Mouse (Mus musculus): ENCODE measurements around the gene Rsl1d1. TPM values are rescaled to one million over a fixed set of nuclear protein-coding genes. Genes with fewer than 3 reads are reported as not detected.

Rsl1d1 gene
- total and polyA plus RNA-seq, 3 experiments = 177 to 697 (median 495) TPM

DNA sequence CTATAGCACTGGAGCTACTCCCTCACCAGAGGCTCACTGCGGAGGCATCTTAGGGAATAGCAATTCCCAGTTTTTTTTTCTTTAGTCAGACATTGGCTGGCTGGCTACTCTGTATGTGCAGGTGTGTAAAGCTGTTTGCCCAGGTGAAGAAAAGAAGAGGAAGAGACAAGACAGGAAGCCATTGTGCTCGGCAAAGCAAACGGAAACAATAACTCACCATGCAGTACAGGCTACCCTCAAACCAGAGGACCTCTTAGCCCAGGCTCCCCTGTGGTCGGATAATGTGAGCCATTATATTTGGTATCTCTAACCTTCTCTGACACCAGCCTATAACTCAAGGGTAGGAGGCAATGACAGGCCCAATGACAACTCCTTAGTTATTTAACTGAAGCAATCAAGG lies 6.1 kb downstream of the Rsl1d1 start:
- Histone ChIP-seq H3K4me1 (ENCODE audit: control insufficient read depth in 1 of 2, insufficient read depth in 2 of 2) (peaks cover 3 to 49% of the 10 kb centered on the region in 2 experiments), H3K9ac (ENCODE audit: insufficient read depth, low read depth) (no peak overlapping the region), H3K36me3 (replicated peaks in 1 of 2; ENCODE audit: control insufficient read depth in 1 of 2, insufficient read depth in 1 of 2, low read length in 1 of 2) (peaks cover 79 to 96% of the 10 kb centered on the region in 2 experiments), H3K4me3 (replicated peaks in 1 of 3; ENCODE audit: low read depth in 2 of 3, low read length in 2 of 3, poor library complexity in 1 of 3) (no peak overlapping the region), H3K4me2 (ENCODE audit: insufficient read depth, low read depth, poor library complexity, severe bottlenecking) (no peak overlapping the region), H3K27ac (ENCODE audit: insufficient read depth, low read depth) (no peak overlapping the region), H3K9me3 (replicated peaks; ENCODE audit: low read length) (no peaks in the 10 kb centered on the region), H3K27me3 (replicated peaks) (no peaks in the 10 kb centered on the region), H3K79me2 (replicated peaks; ENCODE audit: control insufficient read depth, extremely low read depth, insufficient read depth, poor library complexity, severe bottlenecking) (peaks cover 41% of the 10 kb centered on the region)
- TF ChIP-seq UBTF (IDR thresholded peaks at IDR 0.05; ENCODE audit: low read depth, low read length) (no peak), JUND (conservative IDR thresholded peaks at IDR 0.05; ENCODE audit: low read depth, low read length) (no peak), POLR2AphosphoS2 (IDR thresholded peaks at IDR 0.05; ENCODE audit: low read depth, low read length) (no peak), HCFC1 (IDR thresholded peaks at IDR 0.05; ENCODE audit: low read depth, low read length) (no peak), USF1 (IDR thresholded peaks at IDR 0.05; ENCODE audit: low read depth, low read length) (no peak), MYC (IDR thresholded peaks at IDR 0.05; ENCODE audit: low read depth, low read length) (no peak), ZNF384 (IDR thresholded peaks at IDR 0.05; ENCODE audit: low read depth, low read length) (no peak), SMC3 (IDR thresholded peaks at IDR 0.05; ENCODE audit: low read depth, low read length) (no peak), RAD21 (IDR thresholded peaks at IDR 0.05; ENCODE audit: low read depth, low read length) (no peak), CTCF (conservative IDR thresholded peaks at IDR 0.05 in 1 of 2, IDR thresholded peaks at IDR 0.05 in 1 of 2; ENCODE audit: low read depth in 2 of 2, low read length in 2 of 2) (no peak), MAZ (IDR thresholded peaks at IDR 0.05; ENCODE audit: low read depth, low read length) (no peak), IRF4 (IDR thresholded peaks at IDR 0.05; ENCODE audit: low read depth, low read length) (no peak)
- in situ Hi-C loops (cut with MboI; ENCODE audit: low pct_ligation_motif_present, low pct_unique_long_range_greater_than_20kb, low sequenced_read_pairs) (no loop called here), dilution Hi-C loops (cut with MboI; ENCODE audit: extremely low pct_ligation_motif_present, extremely low pct_unique_long_range_greater_than_20kb, low sequenced_read_pairs) (no loop called here)
- DNase-seq (ENCODE audit: extremely low read depth) = no peak

DNA sequence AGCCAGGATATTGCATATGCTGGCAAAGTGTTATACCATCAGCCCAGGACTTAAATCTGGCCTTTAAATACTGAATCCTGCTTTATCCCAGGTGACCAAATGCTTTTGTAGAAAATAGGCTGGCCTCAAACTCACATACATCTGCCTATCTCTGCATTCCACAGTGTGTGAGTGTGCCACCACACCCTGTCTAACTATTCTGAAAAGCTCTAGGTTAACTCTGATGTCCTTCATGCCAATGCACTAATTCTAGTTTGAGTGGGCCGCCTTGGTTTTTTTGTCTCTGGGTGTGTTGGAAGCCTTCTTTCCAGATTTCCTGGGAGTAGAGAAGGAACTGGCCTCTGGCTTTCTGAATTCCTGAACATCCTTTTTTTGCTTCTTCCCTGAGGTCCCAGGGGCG lies 9.9 kb downstream of the Rsl1d1 start:
- TF ChIP-seq RCOR1 (conservative IDR thresholded peaks at IDR 0.05; ENCODE audit: low read depth, low read length) (no peak), MXI1 (IDR thresholded peaks at IDR 0.05; ENCODE audit: low read depth, low read length) (no peak), POLR2AphosphoS2 (IDR thresholded peaks at IDR 0.05; ENCODE audit: low read depth, low read length) (no peak), MAZ (IDR thresholded peaks at IDR 0.05; ENCODE audit: low read depth, low read length) (no peak), MAX (IDR thresholded peaks at IDR 0.05; ENCODE audit: low read length) (no peak), BHLHE40 (IDR thresholded peaks at IDR 0.05; ENCODE audit: low read depth, low read length) (no peak), SMC3 (IDR thresholded peaks at IDR 0.05; ENCODE audit: low read depth, low read length) (no peak), CHD2 (IDR thresholded peaks at IDR 0.05; ENCODE audit: low read length) (no peak), MYC (IDR thresholded peaks at IDR 0.05; ENCODE audit: low read depth, low read length) (no peak), JUND (conservative IDR thresholded peaks at IDR 0.05; ENCODE audit: low read depth, low read length) (no peak), SIN3A (IDR thresholded peaks at IDR 0.05; ENCODE audit: low read length) (no peak), USF2 (conservative IDR thresholded peaks at IDR 0.05; ENCODE audit: low read depth, low read length) (no peak), ZNF384 (IDR thresholded peaks at IDR 0.05; ENCODE audit: low read depth, low read length) (no peak), JUN (IDR thresholded peaks at IDR 0.05; ENCODE audit: insufficient read depth, low read depth, low read length) (no peak), ETS1 (conservative IDR thresholded peaks at IDR 0.05; ENCODE audit: low read depth, low read length) (no peak)
- no peak for DNase-seq (ENCODE audit: extremely low read depth)
- Histone ChIP-seq H3K4me1 (ENCODE audit: control insufficient read depth in 1 of 2, insufficient read depth in 2 of 2) (peaks cover 0 to 14% of the 10 kb centered on the region in 2 experiments; a peak in 1 of 4 replicates), H3K27me3 (replicated peaks) (no peaks in the 10 kb centered on the region), H3K4me3 (replicated peaks in 1 of 3; ENCODE audit: low read depth in 2 of 3, low read length in 2 of 3, poor library complexity in 1 of 3) (no peak overlapping the region), H3K36me3 (replicated peaks in 1 of 2; ENCODE audit: control insufficient read depth in 1 of 2, insufficient read depth in 1 of 2, low read length in 1 of 2) (peaks cover 54 to 79% of the 10 kb centered on the region in 2 experiments), H3K79me2 (replicated peaks; ENCODE audit: control insufficient read depth, extremely low read depth, insufficient read depth, poor library complexity, severe bottlenecking) (peaks cover 8% of the 10 kb centered on the region), H3K9me3 (replicated peaks; ENCODE audit: low read length) (no peaks in the 10 kb centered on the region), H3K4me2 (ENCODE audit: insufficient read depth, low read depth, poor library complexity, severe bottlenecking) (no peak overlapping the region), H3K9ac (ENCODE audit: insufficient read depth, low read depth) (no peak overlapping the region), H3K27ac (ENCODE audit: insufficient read depth, low read depth) (no peak overlapping the region)
- dilution Hi-C loops (cut with MboI; ENCODE audit: extremely low pct_ligation_motif_present, extremely low pct_unique_long_range_greater_than_20kb, low sequenced_read_pairs) = no loop called here
- in situ Hi-C loops (cut with MboI; ENCODE audit: low pct_ligation_motif_present, low pct_unique_long_range_greater_than_20kb, low sequenced_read_pairs) = no loop called here

Measured in CH12.LX (cell line).